Mouse (Mus musculus) liver, adult 2 months (tissue): ENCODE results near the gene Fbxl17.

Experiments used
- CTCF ChIP-seq: fragments of 200-500 bp; IDR thresholded peaks from 2 replicates; pipeline ENCODE4 v1.5.1; 2011; ENCODE audit warnings: low read depth, low read length, control low read depth
- POLR2A ChIP-seq: fragments of 200-500 bp; IDR thresholded peaks from 2 replicates; pipeline ENCODE4 v1.6.1; 2011; ENCODE audit warnings: low read length, control low read depth; ENCODE audit not compliant: insufficient read depth; ENCODE audit errors: extremely low read depth

- TF ChIP-seq POLR2A (no peak), CTCF (peak; percentile 59)
Measured at GRCm38 (mm10) chr17:63413973-63414580, 85.7 kb downstream of the Fbxl17 start.
